Mouse (Mus musculus) bone marrow, adult 2 months (tissue): ENCODE measurements around the gene Top3a.

Source experiments
- CTCF ChIP-seq: fragments of 200-500 bp; IDR thresholded peaks from 2 replicates; pipeline ENCODE4 v1.5.1; 2011; ENCODE audit warnings: low read length, control low read depth; ENCODE audit not compliant: control insufficient read depth, insufficient read depth
- POLR2A ChIP-seq: fragments of 200-500 bp; IDR thresholded peaks from 2 replicates; pipeline ENCODE4 v1.6.1; 2011; ENCODE audit warnings: low read depth, mild to moderate bottlenecking, control low read depth, low read length, borderline replicate concordance; ENCODE audit not compliant: control insufficient read depth

DNA sequence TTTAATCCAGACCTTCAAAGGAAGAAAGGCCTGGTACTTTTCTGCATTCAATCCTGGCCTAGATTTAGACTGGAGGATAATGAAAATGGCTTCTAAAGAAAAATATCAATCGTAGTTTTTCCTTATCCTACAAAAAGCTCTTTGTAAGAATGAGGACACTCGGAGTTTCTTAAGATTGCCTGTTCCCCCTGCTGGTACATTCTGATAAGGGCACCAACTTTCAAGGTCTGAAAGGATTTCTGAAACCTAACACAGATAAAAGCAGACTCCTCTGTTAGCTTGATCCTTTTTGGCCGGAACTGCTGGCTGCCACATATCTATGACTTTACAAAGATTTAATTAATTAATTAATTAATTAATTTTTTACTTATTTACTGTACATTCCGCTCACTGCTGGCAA is 10.2 kb downstream of the Top3a start:
- TF ChIP-seq CTCF (no peak), POLR2A (no peak)
